Mouse (Mus musculus) heart, embryonic 16.5 days (tissue): ENCODE data around the gene Lmo1. TPM values are rescaled to one million over a fixed set of nuclear protein-coding genes. Genes with fewer than 3 reads are reported as not detected.
"Not testable (repeated sequence)": the region's sequence is repeated elsewhere in the genome, so short reads cannot be mapped to it uniquely, and the experiment has no call there.

Source experiments
- ATAC-seq: fragments of 200-750 bp; cut with Nextera tagmentation; replicated peaks from 2 replicates; pipeline ENCODE4 v1.8.0; 2017; ENCODE audit warnings: moderate number of reproducible peaks; ENCODE audit not compliant: insufficient read depth, low FRiP score; ENCODE audit errors: extremely low read depth
- H3K27ac ChIP-seq: fragments of 300-500 bp; sonication (generic); 2 replicates; pipeline ENCODE4 v1.5.1; 2014; ENCODE audit warnings: mild to moderate bottlenecking, low read length, control low read depth, moderate library complexity
- H3K27me3 ChIP-seq: fragments of 300-500 bp; sonication (generic); 2 replicates; pipeline ENCODE4 v1.6.1; 2014; ENCODE audit warnings: low read length, mixed read lengths; ENCODE audit not compliant: control insufficient read depth, insufficient read depth
- H3K36me3 ChIP-seq: fragments of 300-500 bp; sonication (generic); 2 replicates; pipeline ENCODE4 v1.6.1; 2014; ENCODE audit not compliant: control insufficient read depth, insufficient read depth
- H3K4me1 ChIP-seq: fragments of 300-500 bp; sonication (generic); 2 replicates; pipeline ENCODE4 v1.6.1; 2014; ENCODE audit warnings: low read length, mixed read lengths; ENCODE audit not compliant: control insufficient read depth, insufficient read depth
- H3K4me2 ChIP-seq: fragments of 300-500 bp; sonication (generic); 2 replicates; pipeline ENCODE4 v1.6.1; 2014; ENCODE audit warnings: low read depth, mild to moderate bottlenecking, control low read depth, low read length
- H3K4me3 ChIP-seq: fragments of 300-500 bp; sonication (generic); 2 replicates; pipeline ENCODE4 v1.5.1; 2014; ENCODE audit warnings: mild to moderate bottlenecking, control low read depth, low read length
- H3K9ac ChIP-seq: fragments of 300-500 bp; sonication (generic); 2 replicates; pipeline ENCODE4 v1.6.1; 2014; ENCODE audit warnings: low read length, control low read depth
- H3K9me3 ChIP-seq: fragments of 300-500 bp; sonication (generic); replicated peaks from 2 replicates; pipeline ENCODE4 v1.6.1; 2016; ENCODE audit warnings: low read length; ENCODE audit not compliant: control insufficient read depth
- WGBS: fragments of 180-500 bp; shearing (Covaris S2); extraction: QIAGEN DNeasy Blood & Tissue Kit; methylation state at CpG from one replicate; pipeline ENCODE4 v1.1.7; 2014; 5-methylcytosine and 5-hydroxymethylcytosine counted together
- polyA plus RNA-seq: library from polyadenylated mRNA; unstranded; fragments of >200 nt; fragmentation: Nextera tagmentation; extraction: Ambion mirVana; gene quantifications from 2 replicates; pipeline ENCODE4 v1.2.1, GENCODE M21; 2015

Gene Lmo1
- polyA plus RNA-seq, 1 experiment from 2014 or later = 2.1 TPM

DNA sequence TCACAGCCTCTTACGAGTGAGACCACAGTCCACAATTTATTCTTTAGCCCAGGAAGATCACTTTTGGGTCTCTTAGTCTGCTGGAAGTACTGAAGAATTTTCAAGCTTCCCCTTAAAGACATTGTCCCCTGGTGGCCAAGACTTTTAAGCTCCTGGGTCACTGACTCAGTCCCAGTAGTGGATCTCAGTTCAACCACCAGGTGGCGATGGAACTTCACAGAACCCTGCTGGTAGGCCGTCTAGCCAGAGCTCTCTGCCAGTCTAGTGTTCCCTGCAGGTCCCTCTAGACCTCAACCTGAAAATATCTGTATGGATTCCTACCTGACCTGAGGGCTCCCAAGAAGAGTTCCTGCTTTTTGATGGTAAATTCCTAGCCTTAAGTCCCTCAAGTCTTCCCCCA, 35.6 kb downstream of the Lmo1 start:
- H3K9me3 ChIP-seq = no peaks in the 10 kb centered on the region
- no peak overlapping the region for H3K27ac ChIP-seq
- H3K4me1 ChIP-seq = no peaks in the 10 kb centered on the region
- no peak overlapping the region for H3K9ac ChIP-seq
- peaks cover 10% of the 10 kb centered on the region; the same call in 1 of the 2 replicates for H3K27me3 ChIP-seq
- 13% methylated on average over 3 of the region's 3 CpGs for WGBS
- H3K4me3 ChIP-seq = no peak overlapping the region
- ATAC-seq = peak; percentile 63
- H3K36me3 ChIP-seq = no peaks in the 10 kb centered on the region
- H3K4me2 ChIP-seq = no peak overlapping the region

- H3K27me3 ChIP-seq = no peaks in the 10 kb centered on the region
- whole genome bisulfite sequencing = 79% methylated on average over 8 of the region's 8 CpGs
- H3K4me3 ChIP-seq = no peak overlapping the region
- H3K9me3 ChIP-seq = no peaks in the 10 kb centered on the region
- no peaks in the 10 kb centered on the region for H3K4me1 ChIP-seq
- no peak overlapping the region for H3K27ac ChIP-seq
- no peak overlapping the region for H3K9ac ChIP-seq
- no peak for ATAC-seq
- no peaks in the 10 kb centered on the region for H3K36me3 ChIP-seq
- no peak overlapping the region for H3K4me2 ChIP-seq
Measured at GRCm38 (mm10) chr7:109137441-109137840, 37.6 kb downstream of the Lmo1 start.

DNA sequence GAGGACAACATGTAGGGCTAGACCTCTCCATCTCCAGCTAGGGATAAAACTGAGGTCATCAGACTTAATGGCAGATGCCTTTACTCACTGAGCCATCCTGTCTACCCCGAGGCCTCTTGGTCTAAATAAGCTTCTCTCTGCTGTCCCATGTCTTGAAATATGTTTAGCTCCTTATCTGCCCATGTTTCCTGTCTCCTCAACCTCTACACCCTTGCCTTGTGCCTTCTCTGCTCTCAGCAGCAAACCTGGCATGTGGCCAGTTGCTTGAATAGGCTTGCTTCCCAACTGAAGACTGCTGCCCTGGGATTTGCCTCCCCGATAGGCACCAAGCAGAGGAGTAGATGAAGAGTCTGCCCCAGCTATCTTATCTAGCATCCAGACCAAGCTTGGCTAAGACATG, 43.4 kb downstream of the Lmo1 start:
- Histone ChIP-seq H3K9me3 (no peaks in the 10 kb centered on the region), H3K27me3 (no peaks in the 10 kb centered on the region), H3K4me3 (no peak overlapping the region), H3K4me2 (no peak overlapping the region), H3K27ac (no peak overlapping the region), H3K4me1 (no peaks in the 10 kb centered on the region), H3K36me3 (no peaks in the 10 kb centered on the region), H3K9ac (no peak overlapping the region)
- 57% methylated on average over 2 of the region's 2 CpGs for WGBS
- no peak for ATAC-seq

DNA sequence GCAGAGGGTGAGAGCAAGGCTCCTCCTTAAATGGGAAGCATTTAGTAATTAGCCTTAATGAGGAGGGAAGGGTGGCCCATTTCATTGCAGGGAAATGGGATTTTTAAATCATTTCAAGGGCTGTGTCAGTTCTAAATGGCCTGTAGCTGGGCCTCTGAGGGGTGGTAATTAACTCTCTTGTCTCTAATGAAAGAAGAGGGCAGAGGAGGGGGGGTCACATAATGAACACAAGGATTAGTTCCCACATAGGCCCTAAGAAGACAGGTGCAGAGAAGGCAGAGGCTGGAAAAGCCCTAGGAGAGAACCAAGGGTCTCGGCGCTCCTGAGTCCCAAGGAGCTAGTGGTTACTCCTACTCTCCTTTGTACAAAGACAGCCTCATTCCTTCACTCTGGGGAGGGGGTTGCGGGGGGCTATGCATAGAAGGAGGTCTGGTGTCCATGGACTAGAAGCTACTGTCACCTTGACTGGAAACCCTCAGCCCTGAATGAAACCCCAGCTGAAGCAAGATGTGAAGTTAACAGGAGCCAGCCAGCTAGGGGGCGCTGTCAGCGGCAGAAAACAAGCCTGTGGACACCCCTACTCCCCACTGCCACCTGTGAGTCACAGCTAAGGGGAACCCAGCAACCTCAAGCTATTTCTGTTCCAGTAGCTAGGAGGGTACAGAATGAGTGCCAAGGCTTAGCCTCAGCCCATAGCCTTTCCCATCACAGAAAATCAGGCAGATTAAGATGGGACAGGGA, 44.9 kb downstream of the Lmo1 start:
- H3K27me3 ChIP-seq = no peaks in the 10 kb centered on the region
- H3K9me3 ChIP-seq = no peaks in the 10 kb centered on the region
- no peak overlapping the region for H3K27ac ChIP-seq
- no peak for ATAC-seq
- H3K9ac ChIP-seq = no peak overlapping the region
- no peaks in the 10 kb centered on the region for H3K36me3 ChIP-seq
- H3K4me2 ChIP-seq = no peak overlapping the region
- H3K4me1 ChIP-seq = no peaks in the 10 kb centered on the region
- no peak overlapping the region for H3K4me3 ChIP-seq
- WGBS = 74% methylated on average over 5 of the region's 5 CpGs

GRCm38 (mm10) chr7:109129442-109129841, 45.6 kb downstream of the Lmo1 start:
- ATAC-seq = no peak

GRCm38 (mm10) chr7:109115929-109116328, 59.1 kb downstream of the Lmo1 start:
- Histone ChIP-seq H3K4me1 (no peaks in the 10 kb centered on the region), H3K9ac (no peak overlapping the region), H3K9me3 (no peaks in the 10 kb centered on the region), H3K27me3 (no peaks in the 10 kb centered on the region), H3K27ac (no peak overlapping the region), H3K4me2 (no peak overlapping the region), H3K4me3 (no peak overlapping the region), H3K36me3 (no peaks in the 10 kb centered on the region)
- no peak for ATAC-seq
- 51% methylated on average over 4 of the region's 4 CpGs for WGBS

More at GRCm38 (mm10) chr7:109129442-109129841, 45.6 kb downstream of the Lmo1 start:
- H3K27me3 ChIP-seq = no peaks in the 10 kb centered on the region
- no peaks in the 10 kb centered on the region for H3K9me3 ChIP-seq
- H3K27ac ChIP-seq = no peak overlapping the region
- no peak overlapping the region for H3K4me2 ChIP-seq
- no peaks in the 10 kb centered on the region for H3K4me1 ChIP-seq
- no peak overlapping the region for H3K4me3 ChIP-seq
- no peaks in the 10 kb centered on the region for H3K36me3 ChIP-seq
- no peak overlapping the region for H3K9ac ChIP-seq

DNA sequence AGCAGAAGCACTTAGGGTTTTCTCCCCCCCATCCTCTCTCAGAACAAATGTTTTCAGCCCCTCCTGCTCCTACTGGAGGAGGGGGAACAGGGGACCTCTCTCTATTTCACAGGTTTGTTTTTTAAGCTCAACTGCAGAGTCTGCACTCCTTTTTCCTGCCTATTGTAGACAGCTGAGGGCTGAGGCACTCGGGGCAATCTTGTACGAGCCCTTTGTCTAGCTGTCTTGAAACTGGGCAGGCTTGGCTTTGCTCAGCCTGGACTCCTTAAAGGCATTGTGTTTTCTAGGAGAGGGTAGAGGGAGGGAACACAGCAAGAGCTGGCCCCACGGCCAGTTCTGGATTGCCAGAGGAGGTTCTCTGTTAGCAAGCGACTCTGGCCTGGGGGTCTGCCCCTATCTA, 59.5 kb downstream of the Lmo1 start:
- not testable (repeated sequence) for ATAC-seq, H3K4me2 ChIP-seq, H3K9ac ChIP-seq, H3K27me3 ChIP-seq, H3K9me3 ChIP-seq, H3K4me3 ChIP-seq, H3K36me3 ChIP-seq, H3K27ac ChIP-seq, H3K4me1 ChIP-seq
- 0% methylated on average over 1 of the region's 4 CpGs for WGBS

DNA sequence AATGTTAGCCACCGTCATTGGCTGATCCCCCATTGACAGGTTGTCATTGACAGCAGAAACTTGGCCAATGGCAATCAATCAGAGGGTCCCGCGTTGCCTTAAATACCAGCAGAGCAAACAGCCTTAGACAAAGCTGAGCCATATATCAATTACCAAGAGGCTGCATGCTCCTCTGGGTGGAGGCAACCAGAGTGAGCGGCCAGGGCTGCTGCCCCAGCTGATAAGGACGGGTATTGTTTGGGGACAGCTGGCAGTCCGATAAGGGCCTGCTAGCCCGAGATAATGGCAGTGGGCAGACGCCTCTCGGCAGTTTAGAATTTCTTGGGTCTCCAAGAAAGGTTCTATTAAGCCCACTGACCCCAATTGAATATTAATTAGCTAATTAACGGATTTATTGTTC, 60.1 kb downstream of the Lmo1 start:
- H3K27me3 ChIP-seq = no peaks in the 10 kb centered on the region
- H3K4me2 ChIP-seq = no peak overlapping the region
- no peaks in the 10 kb centered on the region for H3K36me3 ChIP-seq
- no peak overlapping the region for H3K27ac ChIP-seq
- ATAC-seq = no peak
- H3K4me1 ChIP-seq = no peaks in the 10 kb centered on the region
- no peak overlapping the region for H3K9ac ChIP-seq
- no peaks in the 10 kb centered on the region for H3K9me3 ChIP-seq
- H3K4me3 ChIP-seq = no peak overlapping the region
- 12% methylated on average over 10 of the region's 10 CpGs for WGBS

DNA sequence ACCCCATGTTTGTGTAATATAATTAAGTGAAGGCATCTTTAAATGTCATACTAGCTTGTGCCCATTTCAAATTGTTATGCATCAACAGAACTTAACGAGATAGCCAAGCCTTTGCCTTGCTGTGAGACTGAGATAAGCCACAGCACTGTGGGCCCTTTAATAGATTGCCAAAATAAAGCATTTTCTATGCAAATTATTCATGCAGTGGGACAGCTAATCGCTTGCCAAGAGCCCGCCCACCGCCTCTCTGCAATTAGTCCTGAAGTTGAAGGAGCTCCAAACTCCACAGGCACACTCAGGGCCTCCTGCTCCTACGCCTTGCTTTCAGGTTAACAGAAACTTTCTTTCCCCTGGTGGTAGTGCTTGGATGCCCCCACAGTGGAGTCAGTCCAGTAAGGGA, 64.0 kb downstream of the Lmo1 start:
- no peak overlapping the region for H3K27ac ChIP-seq
- H3K27me3 ChIP-seq = no peaks in the 10 kb centered on the region
- no peaks in the 10 kb centered on the region for H3K36me3 ChIP-seq
- no peaks in the 10 kb centered on the region for H3K4me1 ChIP-seq
- H3K4me3 ChIP-seq = no peak overlapping the region
- H3K9me3 ChIP-seq = no peaks in the 10 kb centered on the region
- no peak overlapping the region for H3K4me2 ChIP-seq
- WGBS = 67% methylated on average over 5 of the region's 5 CpGs
- H3K9ac ChIP-seq = no peak overlapping the region
- no peak for ATAC-seq
